Mouse (Mus musculus) c-Kit-positive CD71-positive TER-119-positive erythroid progenitor cells, embryonic 14.5 days (primary cell): ENCODE results near the gene Rplp1.

Experiments
- DNase-seq: peaks from one replicate; pipeline ENCODE4 v3.0.0-alpha.2; 2013; ENCODE audit warnings: low spot score

Gene Rplp1

DNA sequence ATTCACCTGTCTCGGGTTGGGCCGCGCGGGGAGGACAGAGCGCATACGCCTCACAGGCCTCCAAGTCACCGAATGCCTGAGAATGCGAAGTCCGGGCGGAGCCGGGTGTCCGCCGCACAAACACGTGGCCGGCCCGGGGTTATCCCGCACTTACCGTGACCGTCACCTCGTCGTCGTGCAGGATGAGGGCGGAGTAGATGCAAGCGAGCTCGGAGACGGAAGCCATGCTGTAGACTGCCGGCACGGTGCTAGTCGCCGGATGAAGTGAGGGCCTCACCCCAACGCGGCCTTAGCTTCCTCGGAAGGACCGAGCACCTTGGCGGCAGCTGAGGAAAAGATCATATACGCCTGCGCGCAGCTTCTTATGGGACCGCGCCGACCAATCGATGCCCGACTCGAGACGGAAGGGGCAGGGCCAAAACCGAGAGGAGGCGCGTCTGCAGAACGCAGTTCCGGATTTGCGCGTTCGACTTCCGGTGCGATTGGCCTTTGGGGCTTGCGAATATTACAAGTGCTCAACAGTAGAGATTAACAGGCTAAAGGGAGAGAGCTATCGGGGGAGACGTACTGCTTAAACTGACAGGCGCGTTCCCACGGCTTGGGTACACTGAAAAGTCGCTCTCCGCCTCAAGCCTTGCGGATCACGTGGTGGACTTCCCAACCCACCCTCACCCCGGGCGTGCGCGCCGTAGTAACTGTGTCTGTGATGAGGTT, at the start of gene Rplp1:
Rplp1 (minus strand) TSS at position 340 of the 714 bp plus-strand sequence.
- peak; percentile 95 for DNase-seq

DNA sequence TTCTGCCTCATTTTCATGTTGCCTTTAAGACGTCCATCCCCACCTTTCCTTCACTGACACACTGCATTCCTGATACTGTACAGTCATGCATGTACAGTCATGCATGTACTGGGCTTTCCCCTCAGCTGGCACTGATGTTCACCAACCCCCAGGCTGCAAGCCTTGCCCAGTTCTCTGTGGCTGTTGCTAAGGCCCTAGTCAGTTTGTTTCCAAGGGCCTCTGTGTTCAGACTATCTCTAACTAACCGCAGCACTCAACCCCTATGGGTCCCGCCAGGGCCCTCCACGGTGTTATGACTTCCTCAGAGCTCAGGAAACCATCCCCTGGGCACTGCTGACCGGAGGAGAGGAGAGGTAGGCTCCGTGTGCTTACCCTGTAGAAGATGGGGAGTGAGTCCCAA, 49.0 kb upstream of the Rplp1 start:
- DNase-seq, result no peak

GRCm38 (mm10) chr9:61961181-61961580, 46.8 kb upstream of the Rplp1 start:
- no peak for DNase-seq

- no peak for DNase-seq
Measured at GRCm38 (mm10) chr9:61960753-61961152, 46.4 kb upstream of the Rplp1 start.

DNA sequence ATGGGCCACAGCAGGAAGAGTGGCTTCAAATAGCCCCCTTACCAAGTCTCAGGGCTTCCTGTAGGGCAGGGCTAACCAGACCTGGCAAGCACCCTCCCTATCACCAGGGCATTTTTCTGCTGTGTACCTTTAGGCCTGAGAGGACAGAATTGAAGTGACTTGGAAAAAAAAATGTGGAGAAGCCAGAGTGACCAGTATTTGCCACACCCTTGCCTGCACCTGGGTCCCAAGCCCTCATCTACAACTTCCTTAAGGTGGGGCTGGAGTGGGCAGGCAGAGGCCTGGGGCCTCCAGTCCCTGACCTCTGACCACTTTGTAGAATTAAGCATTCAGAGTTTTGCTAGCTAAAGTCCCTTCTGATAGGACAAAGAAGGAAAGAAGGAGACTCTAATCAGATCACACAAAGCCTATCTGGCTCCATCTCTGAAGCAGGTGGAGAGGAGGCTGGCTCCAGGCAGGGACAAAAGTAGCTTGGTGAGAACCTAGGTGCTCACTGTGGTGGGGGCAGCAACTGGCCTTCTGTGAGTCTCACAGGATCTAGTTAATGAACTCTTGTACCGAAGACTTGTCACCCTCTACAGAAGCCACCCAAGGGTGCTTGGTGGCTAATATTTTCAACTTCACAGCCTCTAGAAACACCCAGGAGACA, 45.7 kb upstream of the Rplp1 start:
- no peak for DNase-seq

GRCm38 (mm10) chr9:61954707-61955106, 40.4 kb upstream of the Rplp1 start:
- no peak for DNase-seq

- DNase-seq, result no peak
Measured at GRCm38 (mm10) chr9:61952241-61952640, 37.9 kb upstream of the Rplp1 start.

DNA sequence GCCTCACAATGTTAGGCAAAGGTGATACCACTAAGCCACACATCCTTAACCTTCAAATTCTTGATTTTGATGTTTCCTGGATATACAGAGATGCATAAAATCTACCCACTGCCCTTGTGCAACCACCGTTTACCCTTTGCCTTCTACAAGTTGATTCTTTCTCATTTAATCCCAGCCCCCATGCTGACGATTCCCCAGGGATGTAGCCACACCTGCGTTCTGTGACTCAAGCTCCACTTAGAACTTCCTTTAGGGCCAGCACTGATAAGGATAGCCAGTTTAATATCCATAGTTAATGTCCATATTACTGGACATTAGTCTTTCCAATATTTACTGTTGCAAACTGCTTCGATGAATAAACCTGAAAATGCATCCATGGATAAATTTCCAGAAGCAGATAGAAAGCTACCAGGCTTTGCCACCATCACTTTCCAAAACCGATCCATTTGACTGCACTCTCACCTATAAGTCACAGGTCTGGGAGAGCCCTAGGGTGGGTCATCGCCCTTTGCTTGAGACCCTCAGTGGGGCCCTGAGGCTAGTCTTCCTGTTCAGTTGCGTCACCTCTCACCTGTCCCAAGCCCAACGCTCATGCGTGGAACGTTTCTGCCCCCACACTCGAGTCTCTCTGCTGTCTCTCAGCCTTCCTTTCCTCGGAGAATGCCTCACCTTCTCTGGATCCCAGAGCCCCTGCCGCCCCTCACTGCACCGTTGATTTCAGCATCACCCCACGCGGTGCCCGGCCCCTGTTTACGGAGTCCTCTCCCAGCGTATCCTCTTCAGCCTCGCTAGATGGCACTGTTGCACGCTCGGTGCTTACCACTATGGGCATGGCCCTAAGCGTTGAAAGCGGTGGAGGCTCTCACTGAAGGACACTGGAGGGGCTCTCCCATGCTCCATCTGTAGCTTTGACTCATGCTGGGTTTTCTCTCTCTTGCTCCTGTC, 33.3 kb upstream of the Rplp1 start:
- DNase-seq, result peak; percentile 81

- DNase-seq, result peak; percentile 94
Measured at GRCm38 (mm10) chr9:61946623-61947401, 32.5 kb upstream of the Rplp1 start, which contains the start of gene Kif23. Kif23 (minus strand) TSS chr9:61946774.

DNA sequence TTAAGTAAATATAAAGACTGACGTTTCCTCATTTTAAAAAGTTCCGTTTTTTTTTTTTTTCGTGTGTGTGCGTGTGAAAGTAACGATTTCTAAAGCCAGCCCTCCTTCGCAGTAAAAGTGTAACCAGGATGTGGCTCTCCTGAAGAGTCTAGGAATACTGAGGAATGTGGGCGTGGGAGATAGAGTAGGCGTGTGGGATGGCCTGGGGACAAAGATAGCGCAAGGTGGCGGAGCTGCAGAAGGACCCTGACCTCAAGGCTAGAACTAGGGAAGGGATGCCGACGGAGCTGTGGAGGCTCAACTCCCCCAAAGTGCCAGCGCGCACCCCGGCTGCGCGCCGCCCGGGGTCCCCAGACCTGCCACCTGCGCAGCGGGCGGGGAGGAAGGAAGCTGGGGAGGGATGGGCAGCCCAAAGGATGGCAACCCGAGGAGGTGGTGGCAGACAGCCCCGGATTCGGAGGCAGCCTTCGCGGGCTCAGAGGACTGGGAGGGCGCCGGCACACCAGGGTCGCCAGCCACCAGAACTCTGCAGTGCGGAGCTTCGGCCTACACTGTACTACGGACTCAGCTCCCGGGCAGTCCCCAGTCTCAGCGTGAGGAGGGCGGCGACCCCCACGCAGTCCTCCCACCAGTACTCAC, 31.8 kb upstream of the Rplp1 start:
- peak; percentile 72 for DNase-seq

GRCm38 (mm10) chr9:61941054-61941453, 26.7 kb upstream of the Rplp1 start:
- DNase-seq, result no peak

DNA sequence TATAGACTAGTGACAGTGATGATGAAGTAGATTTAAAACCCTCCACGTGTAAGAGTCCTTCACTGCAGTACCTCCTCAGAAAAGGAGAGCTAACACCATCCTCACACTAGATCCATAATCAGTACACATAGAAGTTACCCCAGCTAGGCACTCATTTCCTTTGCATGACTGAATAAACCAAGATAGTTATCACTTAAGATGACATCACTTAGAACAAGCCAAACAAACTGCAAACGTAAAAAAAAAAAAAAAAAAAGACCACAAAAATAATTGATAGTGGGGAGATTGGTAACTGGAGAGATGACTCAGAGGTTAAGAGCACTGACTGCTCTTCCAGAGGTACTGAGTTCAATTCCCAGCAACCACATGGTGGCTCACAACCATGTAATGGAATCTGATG, 19.0 kb upstream of the Rplp1 start:
- DNase-seq, result no peak

- no peak for DNase-seq
Measured at GRCm38 (mm10) chr9:61932009-61932408, 17.7 kb upstream of the Rplp1 start.

GRCm38 (mm10) chr9:61925086-61925660, 10.8 kb upstream of the Rplp1 start:
- DNase-seq, result no peak

DNA sequence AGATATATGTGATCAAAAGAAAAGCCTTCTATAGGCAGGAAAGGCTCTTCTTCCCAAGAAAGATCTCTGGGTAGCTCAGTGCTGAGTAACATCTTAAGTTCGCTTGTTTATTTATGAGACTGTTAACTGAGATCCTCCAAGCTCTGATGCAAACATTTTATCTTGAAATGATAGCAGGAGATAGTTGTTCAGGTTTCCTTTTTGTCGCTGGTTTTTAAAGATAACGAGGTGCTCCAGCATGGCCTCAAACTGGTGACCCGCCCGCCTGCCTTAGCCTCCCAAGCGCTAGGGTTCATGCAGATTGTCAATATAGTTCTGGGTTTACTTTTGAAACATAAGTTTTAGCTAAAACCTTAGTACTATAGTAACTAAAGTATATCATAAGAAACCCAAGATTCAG, 6.0 kb upstream of the Rplp1 start:
- DNase-seq, result no peak

DNA sequence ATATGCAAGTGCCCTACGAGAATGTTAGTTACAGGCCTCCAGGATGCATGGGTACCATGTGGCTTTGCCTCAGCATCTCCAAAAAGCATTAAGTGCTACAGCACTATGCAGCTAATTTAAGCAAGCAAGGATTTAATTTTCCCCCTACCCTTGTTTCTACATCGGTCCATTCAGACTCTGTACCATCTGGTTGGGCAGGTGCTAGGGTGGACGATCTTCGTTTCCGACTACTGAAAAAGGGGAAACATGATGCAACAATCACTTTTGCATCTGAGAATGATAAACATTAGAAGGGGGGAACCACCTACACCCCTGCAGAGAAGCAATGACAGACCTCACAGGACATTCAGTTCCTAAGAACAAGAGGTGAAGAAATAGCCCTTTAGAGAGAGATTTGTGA, 5.1 kb upstream of the Rplp1 start:
- DNase-seq, result no peak

- no peak for DNase-seq
Measured at GRCm38 (mm10) chr9:61917436-61917835, 3.1 kb upstream of the Rplp1 start.

GRCm38 (mm10) chr9:61916986-61917385, 2.6 kb upstream of the Rplp1 start:
- no peak for DNase-seq

DNA sequence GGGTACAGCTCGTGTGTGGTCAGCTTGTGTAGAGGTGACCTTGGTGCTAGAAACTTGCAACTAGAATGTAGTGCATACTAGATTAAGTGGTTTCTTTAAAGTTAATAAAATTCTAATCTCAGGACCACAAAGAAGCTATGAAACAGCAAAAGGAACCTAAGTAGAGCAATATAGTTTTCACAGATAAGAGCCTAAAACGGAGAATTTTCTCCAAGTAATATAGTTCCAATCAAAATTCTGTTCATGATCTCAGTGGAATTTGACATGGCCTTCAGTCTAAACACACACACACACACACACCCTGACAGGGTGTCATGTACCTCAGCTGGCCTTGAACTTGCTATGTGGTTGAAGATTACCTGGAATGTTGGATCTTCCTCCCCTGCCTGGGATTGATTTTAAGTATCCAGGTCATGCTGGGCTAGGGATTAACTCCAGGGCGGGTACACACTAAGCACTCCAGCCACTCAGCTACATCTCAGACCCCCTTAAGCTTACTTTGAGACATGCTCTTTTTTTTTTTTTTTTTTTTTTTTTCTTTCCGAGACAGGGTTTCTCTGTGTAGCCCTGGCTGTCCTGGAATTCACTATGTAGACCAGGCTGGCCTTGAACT, 1.2 kb upstream of the Rplp1 start:
- DNase-seq, result no peak

GRCm38 (mm10) chr9:61914917-61915300, 567 bp upstream of the Rplp1 start:
- no peak for DNase-seq
